Mouse (Mus musculus): Measurements from ENCODE around the gene Rnf208.

DNA sequence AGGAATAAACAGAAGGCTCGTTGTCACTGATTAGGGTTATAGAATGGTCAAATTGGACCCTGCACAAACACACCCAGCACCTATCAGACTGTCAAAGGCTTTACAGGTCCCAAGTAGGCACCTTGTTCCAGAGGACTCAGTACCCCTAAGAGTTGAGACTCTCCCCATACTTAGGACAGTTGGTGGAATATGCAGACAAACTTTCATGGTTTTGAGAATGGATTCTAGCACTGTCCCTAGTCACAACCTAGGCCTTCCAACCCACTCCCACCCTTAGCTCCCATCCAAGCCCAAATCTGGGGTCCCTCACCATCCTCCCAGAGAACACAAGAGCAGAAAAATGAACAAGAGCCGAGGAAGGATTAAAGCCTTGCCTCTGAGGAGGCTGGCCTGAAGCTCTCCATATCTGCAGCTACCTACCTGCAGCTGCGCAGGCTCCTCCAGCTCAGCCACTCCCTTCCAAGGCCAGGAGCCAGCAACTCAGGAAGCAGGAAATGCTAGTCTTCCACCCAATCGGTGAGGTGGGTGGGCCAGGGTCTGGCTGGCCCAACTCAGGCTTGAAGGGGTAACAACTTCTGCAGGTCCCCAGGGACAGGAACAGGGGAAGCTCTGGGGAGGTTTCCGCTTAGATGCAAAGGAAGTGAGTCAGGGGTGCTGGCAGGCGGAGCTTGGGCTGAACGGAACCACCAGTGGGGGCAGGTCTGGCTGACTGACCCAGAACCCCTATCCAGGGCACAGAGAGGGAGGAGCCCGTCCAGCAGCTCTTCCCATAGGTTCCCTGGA is 45.7 kb upstream of the Rnf208 start, which contains the start of gene Tor4a:
- TF ChIP-seq CTCF (conservative IDR thresholded peaks at IDR 0.05; ENCODE audit: low read length): no peak
- TF ChIP-seq NANOG (IDR thresholded peaks at IDR 0.05; ENCODE audit: borderline replicate concordance, low read length): no peak

Data from E14TG2a.4 (cell line).